Mouse (Mus musculus) kidney, embryonic 15.5 days (tissue): ENCODE data around the gene Bcam. TPM values are rescaled to one million over a fixed set of nuclear protein-coding genes. Genes with fewer than 3 reads are reported as not detected.

Experiments used
- ATAC-seq: fragments of 200-750 bp; cut with Nextera tagmentation; replicated peaks from 2 replicates; pipeline ENCODE4 v1.8.0; 2017; ENCODE audit warnings: moderate TSS enrichment; ENCODE audit not compliant: low FRiP score
- H3K27ac ChIP-seq: fragments of 300-500 bp; sonication (generic); 2 replicates; pipeline ENCODE4 v1.5.1; 2015; ENCODE audit warnings: mild to moderate bottlenecking, inconsistent platforms
- H3K27me3 ChIP-seq: fragments of 300-500 bp; sonication (generic); 2 replicates; pipeline ENCODE4 v1.6.1; 2015; ENCODE audit warnings: inconsistent platforms
- H3K36me3 ChIP-seq: fragments of 300-500 bp; sonication (generic); 2 replicates; pipeline ENCODE4 v1.6.1; 2015; ENCODE audit warnings: inconsistent platforms
- H3K4me1 ChIP-seq: fragments of 300-500 bp; sonication (generic); 2 replicates; pipeline ENCODE4 v1.6.1; 2015; ENCODE audit warnings: inconsistent platforms
- H3K4me2 ChIP-seq: fragments of 300-500 bp; sonication (generic); 2 replicates; pipeline ENCODE4 v1.6.1; 2015; ENCODE audit warnings: moderate library complexity, mild to moderate bottlenecking, inconsistent platforms
- H3K4me3 ChIP-seq: fragments of 300-500 bp; sonication (generic); replicated peaks from 2 replicates; pipeline ENCODE4 v1.5.1; 2015; ENCODE audit warnings: mild to moderate bottlenecking, inconsistent platforms
- H3K9ac ChIP-seq: fragments of 300-500 bp; sonication (generic); 2 replicates; pipeline ENCODE4 v1.6.1; 2015; ENCODE audit warnings: mild to moderate bottlenecking, inconsistent platforms
- H3K9me3 ChIP-seq: fragments of 300-500 bp; sonication (generic); replicated peaks from 2 replicates; pipeline ENCODE4 v1.6.1; 2016; ENCODE audit warnings: inconsistent platforms
- WGBS: fragments of 180-500 bp; shearing (Covaris S2); methylation state at CpG from one replicate; pipeline ENCODE4 v1.1.7; 2015; ENCODE audit warnings: mixed read lengths; 5-methylcytosine and 5-hydroxymethylcytosine counted together
- polyA plus RNA-seq: library from polyadenylated mRNA; unstranded; fragments of >200 nt; fragmentation: Nextera tagmentation; extraction: Ambion mirVana; gene quantifications from 2 replicates; pipeline ENCODE4 v1.2.1, GENCODE M21; 2015

Bcam gene
- polyA plus RNA-seq, 1 experiment from 2014 or later: 257 TPM

GRCm38 (mm10) chr7:19749389-19750216 is 21.2 kb downstream of the Bcam start:
- H3K4me2 ChIP-seq: peak overlapping the region; percentile 88
- peaks cover 56% of the 10 kb centered on the region for H3K4me1 ChIP-seq
- no peaks in the 10 kb centered on the region for H3K27me3 ChIP-seq
- peak overlapping the region; percentile 91 for H3K27ac ChIP-seq
- peak overlapping the region; percentile 77 for H3K9ac ChIP-seq
- peak overlapping the region; percentile 74 for H3K4me3 ChIP-seq
- WGBS: under 1% methylated on average over 42 of the region's 46 CpGs
- no peaks in the 10 kb centered on the region for H3K9me3 ChIP-seq
- ATAC-seq: peak; percentile 93
- H3K36me3 ChIP-seq: peaks cover 1% of the 10 kb centered on the region; the same call in 1 of the 2 replicates

- no peak; the same call in 1 of the 2 replicates for ATAC-seq
- Histone ChIP-seq H3K9me3 (no peaks in the 10 kb centered on the region), H3K27ac (peak overlapping the region; percentile 87), H3K36me3 (peaks cover 12% of the 10 kb centered on the region), H3K27me3 (no peaks in the 10 kb centered on the region), H3K4me2 (peak overlapping the region; percentile 88), H3K4me1 (peaks cover 62% of the 10 kb centered on the region), H3K9ac (peak overlapping the region; percentile 77), H3K4me3 (peak overlapping the region; percentile 74)
- WGBS: under 1% methylated on average over 32 of the region's 32 CpGs
Observed at GRCm38 (mm10) chr7:19748219-19749195, 22.3 kb downstream of the Bcam start.

GRCm38 (mm10) chr7:19747420-19748218 is 23.2 kb downstream of the Bcam start:
- Histone ChIP-seq H3K4me3 (peak overlapping the region; percentile 74), H3K9ac (peak overlapping the region; percentile 77), H3K4me1 (peaks cover 68% of the 10 kb centered on the region), H3K36me3 (peaks cover 19% of the 10 kb centered on the region), H3K4me2 (peak overlapping the region; percentile 88), H3K27me3 (no peaks in the 10 kb centered on the region), H3K27ac (peak overlapping the region; percentile 87), H3K9me3 (no peaks in the 10 kb centered on the region)
- ATAC-seq: no peak
- WGBS: 5% methylated on average over 25 of the region's 25 CpGs

- peak overlapping the region; percentile 74 for H3K4me3 ChIP-seq
- no peaks in the 10 kb centered on the region for H3K27me3 ChIP-seq
- ATAC-seq: no peak
- H3K9me3 ChIP-seq: no peaks in the 10 kb centered on the region
- 22% methylated on average over 6 of the region's 6 CpGs for WGBS
- H3K9ac ChIP-seq: peak overlapping the region; percentile 77; the same call in 1 of the 2 replicates
- peaks cover 27% of the 10 kb centered on the region for H3K36me3 ChIP-seq
- peak overlapping the region; percentile 88 for H3K4me2 ChIP-seq
- H3K4me1 ChIP-seq: peaks cover 78% of the 10 kb centered on the region
- peak overlapping the region; percentile 87 for H3K27ac ChIP-seq
Observed at GRCm38 (mm10) chr7:19746426-19747201, 24.2 kb downstream of the Bcam start.

GRCm38 (mm10) chr7:19745971-19746370 is 24.8 kb downstream of the Bcam start:
- no peak overlapping the region for H3K4me3 ChIP-seq
- H3K36me3 ChIP-seq: peaks cover 33% of the 10 kb centered on the region
- H3K4me2 ChIP-seq: peak overlapping the region; percentile 88
- peak overlapping the region; percentile 83; the same call in 1 of the 2 replicates for H3K27ac ChIP-seq
- H3K9ac ChIP-seq: no peak overlapping the region
- peaks cover 82% of the 10 kb centered on the region for H3K4me1 ChIP-seq
- H3K9me3 ChIP-seq: no peaks in the 10 kb centered on the region
- no peaks in the 10 kb centered on the region for H3K27me3 ChIP-seq
- WGBS: 65% methylated on average over 8 of the region's 10 CpGs
- no peak for ATAC-seq

- Histone ChIP-seq H3K9me3 (no peaks in the 10 kb centered on the region), H3K4me1 (peaks cover 80% of the 10 kb centered on the region), H3K9ac (no peak overlapping the region), H3K4me2 (peak overlapping the region; percentile 88), H3K36me3 (peaks cover 45% of the 10 kb centered on the region), H3K27ac (peak overlapping the region; percentile 83), H3K27me3 (no peaks in the 10 kb centered on the region), H3K4me3 (0 out of 2 replicates have a peak overlapping the region, but pooled peaks have one; percentile 7)
- 37% methylated on average over 14 of the region's 14 CpGs for WGBS
- ATAC-seq: no peak
Observed at GRCm38 (mm10) chr7:19744590-19745385, 26.0 kb downstream of the Bcam start.

GRCm38 (mm10) chr7:19743791-19744190 is 27.0 kb downstream of the Bcam start:
- H3K4me2 ChIP-seq: no peak overlapping the region
- H3K27ac ChIP-seq: no peak overlapping the region
- no peak for ATAC-seq
- H3K4me3 ChIP-seq: no peak overlapping the region
- WGBS: 81% methylated on average over 6 of the region's 6 CpGs
- H3K4me1 ChIP-seq: peaks cover 80% of the 10 kb centered on the region
- no peaks in the 10 kb centered on the region for H3K9me3 ChIP-seq
- H3K9ac ChIP-seq: no peak overlapping the region
- no peaks in the 10 kb centered on the region for H3K27me3 ChIP-seq
- peaks cover 49% of the 10 kb centered on the region for H3K36me3 ChIP-seq

- Histone ChIP-seq H3K27me3 (no peaks in the 10 kb centered on the region), H3K4me3 (no peak overlapping the region), H3K36me3 (peaks cover 58% of the 10 kb centered on the region), H3K4me2 (no peak overlapping the region), H3K27ac (peak overlapping the region; percentile 80), H3K9me3 (no peaks in the 10 kb centered on the region), H3K4me1 (peaks cover 73% of the 10 kb centered on the region), H3K9ac (no peak overlapping the region)
- ATAC-seq: no peak
- 39% methylated on average over 5 of the region's 5 CpGs for WGBS
Observed at GRCm38 (mm10) chr7:19742468-19742867, 28.3 kb downstream of the Bcam start.

- Histone ChIP-seq H3K9me3 (no peaks in the 10 kb centered on the region), H3K27ac (peak overlapping the region; percentile 80), H3K4me3 (0 out of 2 replicates have a peak overlapping the region, but pooled peaks have one; percentile 4), H3K4me1 (peaks cover 69% of the 10 kb centered on the region), H3K36me3 (peaks cover 68% of the 10 kb centered on the region), H3K9ac (no peak overlapping the region), H3K4me2 (peak overlapping the region; percentile 16; the same call in 1 of the 2 replicates), H3K27me3 (no peaks in the 10 kb centered on the region)
- ATAC-seq: peak; percentile 62
- 14% methylated on average over 8 of the region's 8 CpGs for WGBS
Observed at GRCm38 (mm10) chr7:19741329-19742031, 29.3 kb downstream of the Bcam start.
